Mouse (Mus musculus) stomach, embryonic 14.5 days (tissue): Measurements from ENCODE around the gene Akap13. TPM values are rescaled to one million over a fixed set of nuclear protein-coding genes. Genes with fewer than 3 reads are reported as not detected.

Source experiments
- ATAC-seq: fragments of 200-750 bp; cut with Nextera tagmentation; 2 replicates; pipeline ENCODE4 v1.8.0; 2017; ENCODE audit warnings: low read depth, moderate TSS enrichment; ENCODE audit not compliant: insufficient number of reproducible peaks, insufficient read depth, low FRiP score
- H3K27ac ChIP-seq: fragments of 300-500 bp; sonication (generic); 2 replicates; pipeline ENCODE4 v1.5.1; 2014; ENCODE audit warnings: mild to moderate bottlenecking, low read length, moderate library complexity, mixed read lengths
- H3K27me3 ChIP-seq: fragments of 300-500 bp; sonication (generic); 2 replicates; pipeline ENCODE4 v1.6.1; 2014; ENCODE audit warnings: low read length, control low read depth, mixed read lengths; ENCODE audit not compliant: control insufficient read depth, insufficient read depth
- H3K36me3 ChIP-seq: fragments of 300-500 bp; sonication (generic); 2 replicates; pipeline ENCODE4 v1.6.1; 2014; ENCODE audit warnings: mild to moderate bottlenecking, control low read depth, low read length, moderate library complexity, mixed read lengths; ENCODE audit not compliant: control insufficient read depth, insufficient read depth
- H3K4me1 ChIP-seq: fragments of 300-500 bp; sonication (generic); 2 replicates; pipeline ENCODE4 v1.6.1; 2014; ENCODE audit warnings: low read length, control low read depth, mixed read lengths; ENCODE audit not compliant: control insufficient read depth, insufficient read depth
- H3K4me2 ChIP-seq: fragments of 300-500 bp; sonication (generic); replicated peaks from 2 replicates; pipeline ENCODE4 v1.6.1; 2014; ENCODE audit warnings: low read depth, low read length, control low read depth
- H3K4me3 ChIP-seq: fragments of 300-500 bp; sonication (generic); 2 replicates; pipeline ENCODE4 v1.5.1; 2014; ENCODE audit warnings: low read depth, low read length, control low read depth
- H3K9ac ChIP-seq: fragments of 300-500 bp; sonication (generic); replicated peaks from 2 replicates; pipeline ENCODE4 v1.6.1; 2014; ENCODE audit warnings: low read depth, mild to moderate bottlenecking, control low read depth, low read length, moderate library complexity, mixed read lengths
- H3K9me3 ChIP-seq: fragments of 300-500 bp; sonication (generic); 2 replicates; pipeline ENCODE4 v1.6.1; 2016; ENCODE audit warnings: low read depth, low read length, control low read depth; ENCODE audit not compliant: control insufficient read depth
- WGBS: fragments of 180-500 bp; shearing (Covaris S2); extraction: QIAGEN DNeasy Blood & Tissue Kit; methylation state at CpG from one replicate; pipeline ENCODE4 v1.1.7; 2014; 5-methylcytosine and 5-hydroxymethylcytosine counted together
- polyA plus RNA-seq: library from polyadenylated mRNA; unstranded; fragments of >200 nt; fragmentation: Nextera tagmentation; extraction: Ambion mirVana; gene quantifications from 2 replicates; pipeline ENCODE4 v1.2.1, GENCODE M21; 2014

The Akap13 gene
- polyA plus RNA-seq, 1 experiment from 2014 or later, result 74.0 TPM

DNA sequence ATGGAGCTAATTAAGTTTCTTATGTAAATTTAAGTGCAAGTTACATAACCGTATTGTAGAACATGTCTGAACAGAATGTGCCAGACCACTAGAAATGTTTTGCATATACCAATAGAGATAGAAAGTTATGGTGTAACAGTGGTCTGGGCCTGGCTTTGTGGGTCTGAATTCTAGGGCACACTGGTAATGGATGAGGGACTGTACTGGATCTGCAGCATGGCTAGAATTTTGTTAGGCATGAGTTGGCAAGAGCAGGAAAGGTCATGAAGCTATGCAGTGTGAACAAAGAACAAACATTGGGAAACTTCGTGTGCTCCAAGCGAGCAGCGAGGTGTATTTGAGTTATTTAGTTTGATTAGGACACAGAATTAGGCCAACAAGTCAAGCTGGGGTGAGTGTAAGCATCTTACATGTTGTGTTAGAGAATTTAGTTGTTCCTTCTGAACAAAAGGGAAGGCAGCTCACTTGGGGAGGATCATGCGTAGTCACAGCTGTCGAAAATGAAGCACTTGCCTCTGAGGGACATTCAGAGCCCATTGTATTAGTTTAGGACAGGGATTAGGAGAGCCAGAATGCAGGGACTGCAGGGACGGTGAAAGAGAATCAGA lies 15.1 kb downstream of the Akap13 start:
- H3K36me3 ChIP-seq, result no peaks in the 10 kb centered on the region
- peaks cover 5% of the 10 kb centered on the region; the same call in 1 of the 2 replicates for H3K4me1 ChIP-seq
- no peaks in the 10 kb centered on the region for H3K9me3 ChIP-seq
- H3K27me3 ChIP-seq, result no peaks in the 10 kb centered on the region
- no peak overlapping the region for H3K9ac ChIP-seq
- 62% methylated on average over 7 of the region's 7 CpGs for WGBS
- H3K4me3 ChIP-seq, result no peak overlapping the region
- no peak overlapping the region for H3K27ac ChIP-seq
- no peak for ATAC-seq
- no peak overlapping the region for H3K4me2 ChIP-seq

DNA sequence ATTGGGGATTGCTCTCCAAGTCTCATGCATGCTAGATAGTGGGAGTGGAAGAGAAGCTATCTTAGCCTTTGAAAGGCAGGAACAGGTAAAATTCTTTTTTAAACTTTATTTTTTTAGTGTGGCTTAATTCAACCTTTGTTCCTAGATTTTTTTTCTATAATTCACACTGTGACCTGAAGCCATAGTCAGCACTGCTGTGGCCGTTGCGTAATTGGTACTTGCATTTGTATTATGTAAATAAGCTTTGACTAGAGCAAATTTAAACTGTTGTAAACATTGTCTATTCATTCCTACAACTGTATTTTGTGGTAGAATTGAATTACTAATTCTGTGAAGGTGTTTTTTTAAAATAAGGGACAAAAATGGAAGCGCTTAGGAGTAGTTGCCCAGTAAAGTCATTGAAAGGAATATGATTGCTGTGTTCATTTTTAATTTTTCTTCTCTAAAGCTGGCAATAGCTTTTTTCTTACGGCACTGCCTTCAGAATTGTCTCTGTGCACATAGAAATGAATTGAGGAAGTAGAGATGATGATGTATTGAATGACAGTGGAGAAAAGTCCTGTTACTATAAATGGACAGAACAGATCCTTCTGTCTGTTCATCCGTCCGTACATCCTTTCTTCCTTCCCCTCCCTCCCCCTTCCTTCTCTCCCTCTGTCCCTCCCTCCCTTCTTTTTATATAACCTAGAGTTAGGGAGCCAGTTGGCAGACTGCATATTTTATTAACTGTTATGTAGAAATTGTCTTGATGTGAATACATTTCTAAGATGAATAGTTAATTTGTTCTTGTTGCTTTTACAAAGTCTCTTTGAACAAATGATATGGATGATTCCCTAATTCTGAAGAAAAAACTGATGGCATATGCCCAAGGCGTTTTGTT lies 17.2 kb downstream of the Akap13 start:
- no peak overlapping the region for H3K4me3 ChIP-seq
- H3K9ac ChIP-seq, result no peak overlapping the region
- H3K9me3 ChIP-seq, result no peaks in the 10 kb centered on the region
- no peak overlapping the region for H3K27ac ChIP-seq
- H3K4me1 ChIP-seq, result peaks cover 5% of the 10 kb centered on the region; the same call in 1 of the 2 replicates
- H3K36me3 ChIP-seq, result no peaks in the 10 kb centered on the region
- WGBS, result 77% methylated on average over 7 of the region's 7 CpGs
- H3K27me3 ChIP-seq, result no peaks in the 10 kb centered on the region
- no peak for ATAC-seq
- no peak overlapping the region for H3K4me2 ChIP-seq

DNA sequence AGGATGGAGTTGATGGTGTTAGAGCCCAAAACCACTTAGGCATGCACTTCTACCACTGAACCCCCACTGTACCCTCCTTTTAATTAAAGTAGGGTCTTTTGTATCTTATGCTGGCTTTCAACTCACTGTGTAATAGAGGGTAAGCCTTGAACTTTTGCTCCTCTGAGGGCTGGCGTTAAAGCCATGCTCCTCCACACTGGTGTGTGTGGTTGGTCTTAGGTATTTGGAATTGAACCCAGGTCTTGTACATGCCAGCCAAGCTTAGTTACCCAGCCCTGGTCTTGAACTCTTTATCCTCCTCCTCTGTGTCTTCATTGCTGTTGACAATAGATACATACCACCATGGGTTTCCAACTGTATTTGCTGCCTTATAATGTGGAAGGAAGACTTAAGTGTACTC lies 18.0 kb downstream of the Akap13 start:
- H3K36me3 ChIP-seq, result no peaks in the 10 kb centered on the region
- H3K9me3 ChIP-seq, result no peaks in the 10 kb centered on the region
- H3K9ac ChIP-seq, result no peak overlapping the region
- H3K4me1 ChIP-seq, result peaks cover 5% of the 10 kb centered on the region; the same call in 1 of the 2 replicates
- H3K27ac ChIP-seq, result no peak overlapping the region
- WGBS, result 100% methylated on average over 1 of the region's 1 CpGs
- no peak overlapping the region for H3K4me3 ChIP-seq
- H3K4me2 ChIP-seq, result no peak overlapping the region
- no peaks in the 10 kb centered on the region for H3K27me3 ChIP-seq
- ATAC-seq, result no peak

DNA sequence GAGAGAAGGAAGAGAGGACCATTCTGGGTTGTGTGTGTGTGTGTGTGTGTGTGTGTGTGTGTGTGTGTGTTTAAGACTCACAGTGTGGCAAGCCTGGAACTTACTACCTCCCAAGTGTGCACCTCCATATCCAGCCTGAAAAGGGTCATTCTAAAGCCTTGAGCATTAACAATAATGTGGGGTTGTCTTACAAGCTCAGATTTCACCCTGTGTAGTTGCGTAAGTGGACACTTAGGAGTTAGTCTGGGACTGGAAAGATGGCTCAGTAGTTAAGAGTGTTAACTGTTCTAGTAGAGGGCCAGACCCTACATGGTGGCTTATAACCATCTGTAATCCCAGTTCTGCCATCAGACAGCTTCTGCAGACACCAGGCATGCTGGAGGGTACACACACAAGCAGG lies 18.7 kb downstream of the Akap13 start:
- H3K9me3 ChIP-seq, result no peaks in the 10 kb centered on the region
- no peak for ATAC-seq
- H3K36me3 ChIP-seq, result no peaks in the 10 kb centered on the region
- no peak overlapping the region for H3K9ac ChIP-seq
- H3K27me3 ChIP-seq, result no peaks in the 10 kb centered on the region
- H3K4me2 ChIP-seq, result no peak overlapping the region
- H3K4me3 ChIP-seq, result no peak overlapping the region
- H3K27ac ChIP-seq, result no peak overlapping the region
- H3K4me1 ChIP-seq, result peaks cover 5% of the 10 kb centered on the region; the same call in 1 of the 2 replicates
- WGBS, result 81% methylated on average over 1 of the region's 1 CpGs

DNA sequence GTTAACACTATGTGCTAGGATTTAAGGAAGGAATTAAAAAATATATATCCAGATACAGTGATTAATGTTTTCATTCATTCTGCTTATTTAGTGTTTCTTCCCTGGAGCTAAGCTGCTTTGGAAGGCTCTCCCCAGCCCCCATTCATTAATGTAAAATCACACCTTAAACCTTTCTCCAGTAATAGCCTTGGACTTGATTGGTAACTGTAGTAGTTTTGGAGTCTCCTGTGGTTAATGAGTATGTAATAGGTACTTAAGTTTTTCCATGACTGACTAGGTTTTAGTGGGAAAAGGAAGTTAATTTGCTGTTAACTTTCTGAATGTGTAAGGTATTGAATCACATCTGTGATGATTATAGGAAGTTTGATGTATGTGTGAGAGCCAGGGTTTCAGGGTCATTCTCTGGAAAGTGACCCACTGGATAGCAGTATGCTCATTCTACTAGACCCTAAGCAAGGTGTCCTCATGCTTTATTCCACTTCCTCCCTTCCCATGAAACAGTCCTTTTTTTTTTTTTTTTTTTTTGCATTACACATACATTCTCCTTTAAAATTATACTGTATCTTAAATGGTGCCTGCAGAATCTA lies 19.3 kb downstream of the Akap13 start:
- H3K4me2 ChIP-seq, result no peak overlapping the region
- no peaks in the 10 kb centered on the region for H3K27me3 ChIP-seq
- ATAC-seq, result no peak
- H3K4me1 ChIP-seq, result peaks cover 5% of the 10 kb centered on the region; the same call in 1 of the 2 replicates
- H3K27ac ChIP-seq, result no peak overlapping the region
- H3K4me3 ChIP-seq, result no peak overlapping the region
- no peaks in the 10 kb centered on the region for H3K9me3 ChIP-seq
- no peaks in the 10 kb centered on the region; the same call in 1 of the 2 replicates for H3K36me3 ChIP-seq
- H3K9ac ChIP-seq, result no peak overlapping the region

DNA sequence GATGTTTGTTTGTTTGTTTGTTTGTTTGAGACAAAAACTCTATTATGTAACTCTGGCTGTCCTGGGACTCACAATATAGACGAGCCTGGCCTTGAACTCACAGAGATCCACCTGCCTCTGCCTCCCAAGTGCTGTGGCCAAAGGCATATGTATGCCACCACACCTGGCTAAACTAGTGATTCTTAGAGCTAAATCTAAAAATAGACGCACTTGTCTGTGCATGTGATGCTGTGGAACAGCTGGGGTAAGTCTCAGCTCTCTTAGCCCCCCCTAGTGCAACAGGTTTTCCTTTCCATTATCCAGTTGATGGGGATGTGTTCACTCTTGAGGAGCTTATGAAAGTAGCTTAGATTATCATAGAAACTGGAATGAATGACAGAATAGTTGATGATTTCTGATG lies 22.7 kb downstream of the Akap13 start:
- Histone ChIP-seq H3K27ac (no peak overlapping the region), H3K9ac (no peak overlapping the region), H3K36me3 (no peaks in the 10 kb centered on the region; the same call in none of the 2 replicates), H3K27me3 (no peaks in the 10 kb centered on the region), H3K9me3 (no peaks in the 10 kb centered on the region), H3K4me1 (no peaks in the 10 kb centered on the region), H3K4me3 (no peak overlapping the region), H3K4me2 (no peak overlapping the region)
- no peak for ATAC-seq
- WGBS, result 87% methylated on average over 2 of the region's 2 CpGs

DNA sequence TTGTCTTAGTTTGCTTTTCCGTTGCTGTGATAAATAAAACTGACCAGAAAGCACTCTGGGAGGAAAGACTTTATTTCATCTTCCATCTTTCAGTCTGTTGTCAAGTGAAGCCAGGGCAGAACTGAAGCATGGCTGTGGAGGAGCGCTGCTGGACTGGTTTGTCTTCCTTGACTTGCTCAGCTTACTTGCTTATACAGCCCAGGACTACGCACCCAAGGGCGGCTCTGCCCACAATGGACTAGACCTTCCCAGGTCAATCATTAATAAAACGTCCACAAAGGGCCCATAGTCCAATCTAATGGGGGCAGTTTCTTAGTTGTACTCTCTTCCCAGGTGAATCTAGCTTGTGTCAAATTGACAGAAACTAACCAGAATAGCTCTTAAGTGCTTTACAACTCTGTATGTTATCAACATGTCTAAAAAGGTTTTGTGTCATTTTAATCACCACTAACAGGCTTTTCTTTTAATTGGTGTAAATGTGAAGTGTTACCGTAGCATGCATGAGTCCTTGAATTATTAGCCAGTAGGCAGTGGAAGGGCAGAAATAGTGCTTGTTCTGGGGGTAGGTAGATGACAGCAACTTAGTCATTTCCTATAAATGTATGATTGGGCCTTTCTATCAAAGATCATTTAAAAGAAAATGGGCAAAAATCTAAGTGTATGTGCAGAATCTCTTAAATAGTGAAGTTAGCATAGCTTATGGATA lies 25.5 kb downstream of the Akap13 start:
- Histone ChIP-seq H3K4me3 (no peak overlapping the region), H3K4me1 (no peaks in the 10 kb centered on the region), H3K4me2 (no peak overlapping the region), H3K9ac (no peak overlapping the region), H3K27me3 (no peaks in the 10 kb centered on the region), H3K9me3 (no peaks in the 10 kb centered on the region), H3K36me3 (no peaks in the 10 kb centered on the region; the same call in none of the 2 replicates), H3K27ac (no peak overlapping the region)
- WGBS, result 71% methylated on average over 6 of the region's 6 CpGs
- peak; percentile 77; the same call in 1 of the 2 replicates for ATAC-seq

DNA sequence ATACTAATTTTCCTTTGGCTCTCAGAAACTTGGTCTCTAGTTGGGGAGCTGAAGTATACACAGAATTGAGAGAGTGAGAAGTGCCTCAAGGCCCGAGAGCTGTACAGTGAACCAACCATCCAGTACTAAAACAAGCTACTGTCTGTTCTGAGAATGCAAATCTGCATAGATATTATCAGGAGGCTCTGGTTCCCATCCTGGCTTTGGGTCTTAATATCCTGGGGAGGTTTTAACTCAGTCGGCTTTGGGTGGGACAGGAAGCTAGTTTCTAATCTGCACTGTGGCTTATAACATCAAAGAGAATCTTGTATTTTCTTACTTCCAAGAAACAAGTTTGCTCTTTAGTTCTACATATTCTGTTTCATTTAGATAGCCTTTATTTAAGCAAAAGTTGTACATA lies 30.7 kb downstream of the Akap13 start:
- WGBS, result 84% methylated on average over 2 of the region's 2 CpGs
- Histone ChIP-seq H3K4me2 (no peak overlapping the region), H3K9ac (no peak overlapping the region), H3K27ac (no peak overlapping the region), H3K36me3 (no peaks in the 10 kb centered on the region; the same call in 1 of the 2 replicates), H3K9me3 (no peaks in the 10 kb centered on the region), H3K4me3 (no peak overlapping the region), H3K4me1 (no peaks in the 10 kb centered on the region), H3K27me3 (no peaks in the 10 kb centered on the region)
- ATAC-seq, result no peak
